Mouse (Mus musculus) urinary bladder, postnatal 4 days (tissue): ENCODE data around the gene Rcvrn.
A peak's percentile ranks its signal among the peaks of the same experiment; 100 is the strongest.

ENCODE experiments used
- DNase-seq, 2 experiments: peaks; one replicate each; pipeline ENCODE4 v3.0.0; 2021 to 2022; ENCODE audit warnings: low spot score in 2 of 2

The Rcvrn gene

GRCm38 (mm10) chr11:67694703-67695376 is at the start of gene Rcvrn:
Rcvrn (plus strand) TSS chr11:67695326.
- no peak for DNase-seq

DNA sequence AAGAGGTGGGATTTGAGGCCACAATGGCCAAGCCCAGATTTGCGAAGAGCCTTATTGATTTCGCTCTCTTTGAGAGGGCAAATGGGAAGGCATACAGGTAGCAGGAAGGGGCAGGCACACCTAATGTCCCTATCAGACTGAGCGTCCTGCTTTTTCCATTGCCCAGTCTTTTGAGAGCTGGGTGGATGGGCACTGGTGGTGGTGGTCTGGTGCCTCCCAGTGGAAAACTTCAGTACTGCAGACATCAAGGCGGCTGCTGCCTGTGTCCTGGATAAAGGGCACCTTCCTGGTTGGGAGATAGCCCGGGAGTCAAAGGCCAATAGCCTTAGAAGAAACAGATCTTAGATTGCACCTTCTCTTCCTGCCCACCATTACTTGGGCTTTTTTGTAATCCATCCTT is 47.4 kb upstream of the Rcvrn start:
- peak; percentile 64 to 79 for DNase-seq

- no peak for DNase-seq
These were observed 46.3 kb upstream of the Rcvrn start for GRCm38 (mm10) chr11:67648651-67649407.

GRCm38 (mm10) chr11:67649971-67650707 is 45.0 kb upstream of the Rcvrn start:
- DNase-seq: no peak

DNA sequence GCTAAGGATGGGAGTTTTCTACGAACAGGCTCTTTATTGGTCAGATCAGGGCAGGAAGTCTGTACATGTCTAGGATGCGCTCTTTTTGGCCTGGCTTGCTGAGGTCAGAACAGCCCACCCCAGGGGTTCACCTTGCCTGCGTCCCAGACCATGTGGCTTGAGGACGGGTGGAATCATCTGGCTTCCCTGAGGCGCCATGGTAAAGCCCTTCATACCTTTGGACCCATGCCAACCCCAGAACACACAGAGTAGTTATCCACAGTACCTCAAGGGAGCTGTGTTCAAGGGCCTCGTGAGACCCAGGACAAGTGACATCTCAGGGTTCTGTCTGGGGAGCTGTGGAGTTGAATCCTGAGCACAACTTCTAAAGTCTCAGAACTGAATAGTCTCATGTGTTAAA is 43.4 kb upstream of the Rcvrn start:
- no peak for DNase-seq

DNA sequence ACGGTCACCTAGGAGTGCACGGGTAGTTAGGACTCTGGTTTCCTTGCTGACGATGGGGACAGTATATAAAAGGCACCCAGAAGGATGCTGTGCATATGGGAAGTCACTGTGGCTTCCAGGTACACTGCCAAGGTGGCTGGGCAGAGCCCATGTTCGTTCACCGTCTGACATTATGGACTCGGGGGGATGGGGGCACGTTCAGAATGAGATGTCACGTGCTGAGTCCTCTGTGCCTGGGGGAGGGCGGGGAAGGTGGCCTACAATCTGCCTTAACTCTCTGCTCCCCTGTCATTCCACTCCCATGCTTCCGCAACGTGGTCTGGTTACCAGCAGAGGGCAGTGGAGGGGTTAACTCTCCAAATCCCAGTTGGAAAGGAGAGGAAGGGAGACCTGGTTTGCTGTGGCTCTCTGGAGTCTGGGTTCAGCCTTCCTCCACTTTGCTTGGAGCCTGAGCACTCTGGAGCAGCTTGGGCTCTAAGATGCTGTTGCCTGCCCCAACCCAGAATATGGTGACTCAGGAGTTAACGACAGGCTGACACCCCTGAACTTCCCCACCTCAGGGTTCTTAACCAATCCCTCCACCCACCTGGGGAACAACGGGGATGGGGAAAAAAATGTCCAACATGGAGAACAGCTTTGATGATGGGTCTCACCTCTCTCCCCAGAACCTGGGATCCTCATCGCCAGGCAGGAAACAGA is 42.8 kb upstream of the Rcvrn start:
- no peak for DNase-seq

GRCm38 (mm10) chr11:67652893-67653255 is 42.3 kb upstream of the Rcvrn start:
- DNase-seq: no peak

DNA sequence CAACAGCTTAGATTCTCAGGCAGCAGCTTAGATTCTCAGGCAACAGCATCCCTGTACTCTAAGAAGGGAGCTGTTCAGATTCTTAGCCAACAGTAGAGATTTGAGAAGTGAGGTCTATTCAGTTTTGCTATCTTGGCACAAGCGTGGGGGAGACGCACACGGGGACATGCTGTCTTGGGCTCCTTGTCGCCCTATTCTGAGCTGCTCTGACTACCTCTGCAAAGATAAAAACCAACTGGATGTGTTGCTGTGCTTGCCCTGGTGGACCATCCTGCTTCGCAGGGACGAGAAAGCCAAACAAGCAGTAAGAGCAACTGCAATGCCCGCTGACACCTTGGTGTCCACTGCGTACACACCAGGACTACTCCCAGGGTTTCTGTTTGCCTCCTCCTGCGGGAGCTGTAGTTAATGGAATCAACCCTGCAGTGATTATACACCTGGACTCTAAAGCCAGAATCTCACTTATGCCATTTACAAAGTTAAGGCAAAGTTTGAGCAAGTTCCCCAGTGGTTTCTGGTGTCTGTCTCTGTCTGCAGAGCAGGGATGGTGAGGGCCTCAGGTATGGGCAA is 41.5 kb upstream of the Rcvrn start:
- DNase-seq: no peak

GRCm38 (mm10) chr11:67654514-67654913 is 40.6 kb upstream of the Rcvrn start:
- DNase-seq: no peak

- no peak for DNase-seq
These were observed 39.7 kb upstream of the Rcvrn start for GRCm38 (mm10) chr11:67655236-67655959.

GRCm38 (mm10) chr11:67656366-67656765 is 38.8 kb upstream of the Rcvrn start:
- DNase-seq: no peak

DNA sequence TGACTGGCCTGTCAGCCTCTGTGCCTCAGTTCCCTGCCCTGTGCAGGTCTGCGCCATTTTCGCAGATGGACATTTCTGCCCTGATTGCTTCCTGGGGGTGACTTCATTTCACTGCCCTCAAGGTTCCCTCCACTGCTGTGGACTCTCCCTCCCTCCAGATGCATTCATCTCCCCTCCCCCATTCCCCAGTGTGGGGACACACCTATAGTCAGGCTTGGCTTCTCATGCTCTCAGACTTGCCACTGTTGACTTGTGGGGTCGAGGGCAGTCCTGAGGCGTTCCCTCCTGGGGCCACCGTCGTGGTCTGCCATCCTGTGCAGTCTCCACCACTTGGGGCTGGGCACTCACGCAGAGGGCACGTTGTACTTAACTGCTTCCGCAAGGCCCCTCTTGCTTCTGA is 38.3 kb upstream of the Rcvrn start:
- DNase-seq: no peak

DNA sequence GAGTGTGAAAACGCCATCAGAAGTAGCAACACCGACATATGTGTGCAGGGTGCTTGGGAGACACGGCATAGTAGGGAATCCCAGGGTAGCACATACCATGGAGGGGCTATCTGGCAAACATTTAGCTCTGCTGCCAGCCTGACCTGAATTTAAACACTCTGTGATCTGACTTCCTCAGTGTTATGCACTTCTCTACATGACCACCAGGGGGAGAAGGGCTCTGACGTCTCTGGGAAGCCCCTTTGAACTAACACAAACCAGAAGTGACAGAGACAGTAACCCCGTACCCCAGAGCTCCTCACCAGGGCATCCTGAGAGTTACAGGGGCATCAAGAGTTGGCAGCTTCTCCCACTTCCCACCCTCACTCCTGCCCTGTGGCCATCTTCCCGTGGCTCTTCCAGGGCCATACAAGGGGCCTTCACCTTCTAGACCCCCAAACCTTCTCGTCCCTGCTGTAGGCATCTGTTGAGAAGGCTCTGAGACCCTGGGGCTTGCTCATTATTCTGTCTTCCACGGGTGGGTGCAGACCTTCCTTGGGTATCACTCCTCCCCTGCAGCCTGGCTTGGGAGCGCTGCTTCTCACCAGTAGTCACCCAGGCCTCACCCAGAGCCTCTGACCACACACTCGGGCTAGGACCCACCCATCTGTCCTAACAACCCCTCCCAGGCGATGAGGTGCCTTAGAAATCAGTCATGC is 37.3 kb upstream of the Rcvrn start:
- DNase-seq: no peak

DNA sequence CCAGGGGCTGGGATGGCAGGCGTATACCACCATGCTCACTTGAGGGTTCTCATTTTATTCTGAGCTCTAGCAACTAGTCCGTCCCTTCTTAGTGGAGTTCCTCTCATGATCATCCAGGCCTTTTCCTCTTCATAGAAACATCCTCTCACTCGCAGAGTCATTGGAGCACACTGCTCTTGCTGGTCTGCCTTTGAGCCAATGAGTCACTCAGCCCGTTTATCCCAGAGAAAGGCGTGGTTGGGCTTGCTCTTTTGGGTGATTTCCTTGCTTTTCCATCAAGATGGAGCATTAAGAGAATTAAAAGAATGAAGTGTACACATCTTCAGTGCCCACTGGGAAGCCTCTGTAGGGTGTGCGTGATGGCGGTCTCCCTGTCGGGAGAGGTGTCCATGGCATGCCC is 33.7 kb upstream of the Rcvrn start:
- DNase-seq: no peak

GRCm38 (mm10) chr11:67663437-67663836 is 31.7 kb upstream of the Rcvrn start:
- DNase-seq: no peak

DNA sequence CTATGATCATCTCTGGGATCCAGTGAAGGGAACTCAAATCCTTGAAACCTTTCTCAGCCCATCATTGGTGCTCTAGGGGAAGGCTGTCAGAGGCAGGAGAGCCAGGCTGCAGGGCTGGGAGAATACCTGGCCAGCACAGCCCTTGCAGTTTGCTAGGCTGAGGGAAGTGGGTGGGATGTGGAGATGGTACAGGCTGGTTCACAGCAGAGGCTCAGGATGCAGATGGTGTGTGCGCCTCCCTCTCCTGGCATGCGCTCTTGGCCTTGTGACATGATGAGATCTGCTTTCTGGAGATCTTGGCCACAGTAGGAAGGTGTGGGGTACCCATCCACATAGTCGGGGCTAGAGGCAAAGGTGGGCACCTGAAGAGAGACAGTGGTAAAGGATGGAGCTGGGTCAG is 30.9 kb upstream of the Rcvrn start:
- DNase-seq: no peak

GRCm38 (mm10) chr11:67664918-67665317 is 30.2 kb upstream of the Rcvrn start:
- DNase-seq: no peak

DNA sequence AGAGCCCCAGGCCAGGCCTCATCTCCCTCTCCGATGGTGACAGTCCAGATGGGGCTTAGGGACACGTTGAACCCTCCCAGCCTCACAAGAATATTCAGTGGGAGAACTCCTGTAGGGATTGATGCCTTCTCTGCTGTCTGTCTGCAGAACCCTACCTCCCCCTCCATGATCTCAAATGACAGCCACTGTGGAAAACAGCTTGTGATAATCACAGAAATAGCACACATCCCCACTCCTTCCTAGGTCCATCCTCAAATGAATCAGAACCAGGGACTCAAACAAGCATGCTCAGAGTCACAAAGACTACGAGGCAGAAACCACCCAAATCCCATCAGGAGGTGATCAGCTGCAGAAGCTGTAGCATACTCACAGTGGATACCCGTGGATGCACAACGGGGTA is 29.0 kb upstream of the Rcvrn start:
- DNase-seq: no peak

DNA sequence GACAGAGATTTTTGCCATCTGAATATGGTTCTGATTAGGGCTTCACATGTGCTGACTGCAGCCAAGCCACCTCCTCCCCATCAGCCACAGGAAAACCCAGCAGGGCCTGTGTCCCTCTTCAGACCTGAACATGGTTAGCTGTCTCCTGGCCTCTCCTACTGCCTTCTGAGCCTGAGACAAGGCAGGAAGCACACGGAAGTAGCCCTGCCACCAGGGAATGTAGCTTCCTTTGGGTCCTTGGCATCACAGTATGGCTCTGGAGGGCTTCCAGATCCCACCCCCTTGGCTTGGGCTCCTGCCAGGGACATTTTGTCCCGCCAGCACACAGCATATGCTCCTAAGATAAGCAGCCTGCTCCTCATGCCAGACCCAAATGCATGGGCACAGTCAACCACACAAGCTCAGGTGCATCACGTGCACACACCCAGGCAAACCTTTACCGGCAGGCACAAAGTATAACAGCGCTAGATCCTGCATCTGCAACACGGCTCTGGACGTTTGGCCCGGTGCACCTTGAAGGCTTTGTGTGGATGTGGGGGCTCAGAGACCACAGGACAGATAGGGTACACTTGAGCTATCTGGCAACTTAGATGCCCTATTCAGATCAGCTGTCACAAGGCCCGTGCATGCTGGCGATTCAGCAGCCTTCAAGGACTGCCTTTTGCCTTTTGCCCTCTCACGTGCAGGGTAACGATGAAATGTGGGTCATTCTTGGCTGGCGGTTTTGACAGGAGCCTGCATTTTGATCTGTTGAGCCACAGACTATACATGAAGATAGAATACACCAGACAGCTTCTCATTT is 27.4 kb upstream of the Rcvrn start:
- peak in 1 of 2 experiments; percentile 63 for DNase-seq
